Mouse (Mus musculus) MEL (cell line): ENCODE results near the gene Tbx19.

ENCODE experiments used
- CHD1 ChIP-seq: IDR thresholded peaks from 2 replicates; pipeline ENCODE4 v1.6.1; 2012; ENCODE audit warnings: low read depth, mild to moderate bottlenecking, inconsistent platforms, low read length, improper control_type of control experiment
- CTCF ChIP-seq, 3 experiments: IDR thresholded peaks in 2 of 3; conservative IDR thresholded peaks in 1 of 3; 2 replicates each; pipeline ENCODE4 v1.5.1; 2011 to 2012; ENCODE audit warnings: low read length in 3 of 3, low read depth in 2 of 3, mild to moderate bottlenecking in 2 of 3, improper control_type of control experiment in 1 of 3, inconsistent platforms in 1 of 3, mixed read lengths in 1 of 3, moderate library complexity in 1 of 3; ENCODE audit not compliant: control insufficient read depth in 1 of 3, insufficient read depth in 1 of 3, poor library complexity in 1 of 3, severe bottlenecking in 1 of 3
- MAX ChIP-seq: IDR thresholded peaks from 2 replicates; pipeline ENCODE4 v1.6.1; 2011; ENCODE audit warnings: low read length, improper control_type of control experiment

GRCm38 (mm10) chr1:165194662-165195013 is 34.1 kb upstream of the Tbx19 start:
- TF ChIP-seq CHD1 (0 out of 2 replicates have a peak, but pooled peaks have one; percentile 90), MAX (no peak; the same call in 1 of the 2 replicates), CTCF (IDR thresholded peaks at IDR 0.05 in 2 of 3, conservative IDR thresholded peaks at IDR 0.05 in 1 of 3; ENCODE audit: control insufficient read depth in 1 of 3, insufficient read depth in 1 of 3, low read depth in 2 of 3, low read length in 3 of 3, poor library complexity in 1 of 3, severe bottlenecking in 1 of 3) (no peak)
